Mouse (Mus musculus) megakaryocyte, embryonic 14.5 days (primary cell): ENCODE measurements around the gene Zdhhc14. TPM values are rescaled to one million over a fixed set of nuclear protein-coding genes. Genes with fewer than 3 reads are reported as not detected.

Experiments
- H3K27me3 ChIP-seq: replicated peaks from 2 replicates; pipeline ENCODE3; 2012; ENCODE audit warnings: inconsistent platforms
- H3K36me3 ChIP-seq: replicated peaks from 2 replicates; pipeline ENCODE3; 2012; ENCODE audit warnings: low read length, inconsistent platforms, mixed read lengths
- H3K4me1 ChIP-seq: 2 replicates; pipeline ENCODE4 v1.6.1; 2012; ENCODE audit warnings: inconsistent platforms
- H3K4me3 ChIP-seq: replicated peaks from 2 replicates; pipeline ENCODE3; 2012; ENCODE audit warnings: moderate library complexity, mild to moderate bottlenecking, inconsistent platforms
- H3K9me3 ChIP-seq: 2 replicates; pipeline ENCODE4 v1.6.1; 2012; ENCODE audit warnings: inconsistent platforms
- FLI1 ChIP-seq: IDR thresholded peaks from 2 replicates; pipeline ENCODE4 v1.6.1; 2012; ENCODE audit warnings: low read length, inconsistent platforms, mixed read lengths
- GATA1 ChIP-seq: IDR thresholded peaks from 3 replicates; pipeline ENCODE4 v1.6.1; 2012; ENCODE audit warnings: mixed read lengths, low read length, inconsistent platforms, borderline replicate concordance
- polyA plus RNA-seq: library from polyadenylated mRNA; stranded (reverse); fragments of >175 nt; gene quantifications from 2 replicates; pipeline ENCODE4 v1.2.3, GENCODE M21; 2012; ENCODE audit warnings: low replicate concordance; ENCODE audit not compliant: insufficient read depth

The Zdhhc14 gene
- polyA plus RNA-seq, 1 experiment = 8.5 TPM

DNA sequence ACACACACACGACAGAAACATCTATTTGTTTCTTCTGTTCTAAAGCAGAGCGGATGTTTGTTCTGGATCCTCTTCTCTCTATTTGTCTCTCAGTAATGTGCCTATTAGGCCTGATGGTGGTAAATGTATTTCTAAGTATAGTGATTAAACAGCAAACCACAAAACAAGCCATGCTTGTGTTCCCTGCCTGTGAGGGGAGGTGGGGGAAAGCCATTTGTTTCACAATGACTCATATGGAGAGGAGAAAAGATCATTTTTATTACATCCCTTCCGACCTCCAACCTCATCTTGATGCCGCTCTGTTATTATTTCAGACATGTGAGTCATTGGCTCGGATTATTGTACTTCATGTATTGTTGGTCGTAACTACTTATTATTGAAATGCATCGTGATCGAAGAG, 149.1 kb downstream of the Zdhhc14 start:
- H3K27me3 ChIP-seq = peaks cover 7% of the 10 kb centered on the region
- peaks cover 6% of the 10 kb centered on the region; the same call in 1 of the 2 replicates for H3K4me1 ChIP-seq
- H3K9me3 ChIP-seq = no peaks in the 10 kb centered on the region
- H3K4me3 ChIP-seq = no peak overlapping the region
- no peak for TF ChIP-seq FLI1
- TF ChIP-seq GATA1 = no peak
- no peaks in the 10 kb centered on the region for H3K36me3 ChIP-seq

GRCm38 (mm10) chr17:5642918-5643721, 150.8 kb downstream of the Zdhhc14 start:
- Histone ChIP-seq H3K27me3 (peaks cover 11% of the 10 kb centered on the region), H3K4me3 (no peak overlapping the region), H3K36me3 (no peaks in the 10 kb centered on the region), H3K4me1 (no peaks in the 10 kb centered on the region), H3K9me3 (no peaks in the 10 kb centered on the region)
- TF ChIP-seq GATA1 (no peak), FLI1 (no peak)

DNA sequence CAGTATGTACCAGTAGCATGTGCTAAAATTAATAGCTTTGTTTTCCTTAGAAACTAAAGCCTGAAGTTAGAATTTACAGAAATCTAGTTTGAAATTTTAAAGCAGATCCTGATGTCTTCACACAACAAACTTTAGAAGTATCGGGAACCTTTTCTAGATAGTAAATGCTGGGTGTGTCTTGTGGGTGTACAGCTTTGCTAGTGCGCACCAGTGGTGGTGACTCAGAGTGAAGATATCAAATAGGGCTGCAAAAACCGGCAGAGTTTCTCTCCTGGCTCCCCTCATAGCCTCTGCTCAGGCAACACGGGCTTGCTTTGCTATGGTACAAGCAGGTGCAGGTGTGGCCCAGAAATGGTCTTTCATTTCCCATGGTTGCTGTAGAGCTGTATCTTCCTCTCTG, 157.8 kb downstream of the Zdhhc14 start:
- TF ChIP-seq FLI1 (no peak), GATA1 (no peak)
- H3K36me3 ChIP-seq = no peaks in the 10 kb centered on the region
- peaks cover 7% of the 10 kb centered on the region; the same call in 1 of the 2 replicates for H3K4me1 ChIP-seq
- H3K4me3 ChIP-seq = no peak overlapping the region
- peaks cover 11% of the 10 kb centered on the region for H3K27me3 ChIP-seq
- H3K9me3 ChIP-seq = no peaks in the 10 kb centered on the region

GRCm38 (mm10) chr17:5650642-5651041, 158.3 kb downstream of the Zdhhc14 start:
- peaks cover 11% of the 10 kb centered on the region for H3K27me3 ChIP-seq
- H3K4me3 ChIP-seq = no peak overlapping the region
- H3K4me1 ChIP-seq = peaks cover 7% of the 10 kb centered on the region; the same call in 1 of the 2 replicates
- H3K9me3 ChIP-seq = no peaks in the 10 kb centered on the region
- no peaks in the 10 kb centered on the region for H3K36me3 ChIP-seq
- TF ChIP-seq FLI1 (no peak), GATA1 (no peak)

DNA sequence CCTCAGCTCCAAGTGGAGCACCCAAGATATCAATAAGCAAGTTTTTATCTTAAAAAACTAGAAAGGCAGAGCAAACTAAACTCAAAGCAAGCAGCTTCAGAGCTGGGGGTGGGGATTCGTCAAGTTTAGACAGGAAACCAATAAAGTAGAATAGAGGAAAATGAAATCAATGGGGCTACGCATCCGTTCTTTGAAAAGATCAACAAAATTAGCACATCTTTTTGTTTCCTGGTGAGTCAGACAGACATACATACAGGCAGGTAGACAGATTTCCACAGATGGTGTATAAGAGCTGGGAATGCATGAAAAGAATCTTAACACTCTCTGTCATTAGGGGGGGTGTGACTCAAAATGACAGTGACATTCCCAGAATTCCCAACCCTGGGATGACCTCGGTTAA, 159.2 kb downstream of the Zdhhc14 start:
- no peak overlapping the region for H3K4me3 ChIP-seq
- H3K4me1 ChIP-seq = peaks cover 7% of the 10 kb centered on the region; the same call in 1 of the 2 replicates
- peaks cover 8% of the 10 kb centered on the region for H3K27me3 ChIP-seq
- H3K9me3 ChIP-seq = no peaks in the 10 kb centered on the region
- TF ChIP-seq GATA1 = no peak
- TF ChIP-seq FLI1 = no peak
- H3K36me3 ChIP-seq = no peaks in the 10 kb centered on the region

DNA sequence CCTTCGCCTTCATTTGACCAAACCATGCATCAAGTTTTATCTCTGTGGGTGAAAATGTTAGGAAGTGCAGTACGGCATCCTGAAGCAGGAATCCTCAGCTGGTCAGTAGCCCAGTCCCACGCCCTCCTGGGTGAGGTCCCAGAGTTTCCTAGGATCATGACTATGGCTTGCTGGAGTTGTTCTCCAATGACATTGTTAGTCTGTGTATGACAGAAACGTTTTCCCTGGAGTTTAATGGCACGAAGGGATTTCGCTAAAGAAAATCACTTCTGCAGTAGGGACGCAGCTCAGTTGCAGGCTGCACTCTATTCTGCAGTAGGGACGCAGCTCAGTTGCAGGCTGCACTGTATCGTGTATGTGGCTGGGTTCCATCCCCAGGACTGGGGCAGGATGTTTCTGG, 161.6 kb downstream of the Zdhhc14 start:
- peaks cover 7% of the 10 kb centered on the region; the same call in 1 of the 2 replicates for H3K4me1 ChIP-seq
- no peak overlapping the region for H3K4me3 ChIP-seq
- TF ChIP-seq FLI1 (no peak), GATA1 (no peak)
- no peaks in the 10 kb centered on the region for H3K9me3 ChIP-seq
- H3K27me3 ChIP-seq = peaks cover 8% of the 10 kb centered on the region
- H3K36me3 ChIP-seq = no peaks in the 10 kb centered on the region

DNA sequence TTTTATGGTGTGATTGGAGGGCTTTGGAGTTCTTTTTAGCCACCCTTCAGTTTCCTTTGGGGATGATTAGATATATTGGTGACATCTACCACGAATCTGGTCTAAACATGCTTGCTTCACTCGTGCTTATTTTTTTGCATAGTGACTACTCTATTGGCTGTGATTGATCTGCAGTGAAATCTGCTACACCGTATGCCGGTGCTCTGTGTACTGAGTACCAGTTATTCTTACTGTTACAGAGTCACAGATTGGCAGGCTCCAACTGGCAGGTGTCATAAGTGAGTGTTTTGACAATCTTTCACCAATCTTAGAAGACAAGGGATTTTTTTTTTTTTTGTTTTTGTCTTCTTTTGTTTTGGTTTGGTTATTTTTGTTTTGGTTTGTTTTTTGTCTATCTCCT, 163.2 kb downstream of the Zdhhc14 start:
- Histone ChIP-seq H3K27me3 (peaks cover 6% of the 10 kb centered on the region), H3K9me3 (no peaks in the 10 kb centered on the region), H3K4me3 (no peak overlapping the region), H3K36me3 (no peaks in the 10 kb centered on the region), H3K4me1 (peaks cover 3% of the 10 kb centered on the region; the same call in 1 of the 2 replicates)
- TF ChIP-seq GATA1 = no peak
- TF ChIP-seq FLI1 = no peak

DNA sequence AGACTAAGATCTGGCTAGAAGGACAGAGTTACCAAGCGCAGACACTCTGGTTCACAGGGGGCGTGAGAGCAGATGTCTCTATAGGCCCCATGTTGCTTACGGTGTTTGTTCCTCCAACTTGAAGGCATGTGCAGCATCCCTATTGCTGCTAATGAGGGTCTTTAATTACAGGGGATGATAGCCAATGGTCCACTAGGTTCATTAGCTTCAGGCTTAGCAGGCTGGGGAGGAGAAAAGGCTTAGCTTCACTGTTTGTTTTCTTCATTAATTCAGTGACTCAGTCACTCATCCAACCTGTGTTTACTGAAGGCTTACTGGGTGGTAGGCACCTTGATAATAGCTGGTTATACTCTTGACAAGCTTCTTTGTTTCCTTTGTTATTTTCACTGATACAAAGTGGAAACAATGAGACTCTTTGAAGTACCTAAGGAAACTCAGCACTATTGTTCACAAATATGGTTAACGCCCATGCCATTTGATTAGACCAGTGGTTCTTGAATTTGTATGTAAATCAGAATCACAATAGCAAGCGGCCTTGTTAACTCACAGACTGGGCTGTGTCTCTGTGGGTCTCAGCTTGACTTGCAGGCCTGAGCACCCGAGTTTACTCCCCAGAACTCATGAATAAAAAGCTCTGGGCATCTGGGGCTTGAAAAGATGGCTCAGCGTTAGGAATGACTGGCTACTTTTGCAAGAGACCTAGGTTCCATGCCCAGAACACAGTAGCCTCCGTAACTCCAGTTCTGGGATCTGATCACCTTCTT, 168.1 kb downstream of the Zdhhc14 start:
- H3K4me3 ChIP-seq = no peak overlapping the region
- no peaks in the 10 kb centered on the region for H3K9me3 ChIP-seq
- H3K36me3 ChIP-seq = no peaks in the 10 kb centered on the region
- peaks cover under 1% of the 10 kb centered on the region; the same call in 1 of the 2 replicates for H3K4me1 ChIP-seq
- H3K27me3 ChIP-seq = peaks cover 16% of the 10 kb centered on the region
- TF ChIP-seq FLI1 (no peak), GATA1 (no peak)

GRCm38 (mm10) chr17:5666652-5667051, 174.3 kb downstream of the Zdhhc14 start:
- Histone ChIP-seq H3K27me3 (peaks cover 13% of the 10 kb centered on the region), H3K9me3 (peaks cover 4% of the 10 kb centered on the region), H3K4me1 (peaks cover 12% of the 10 kb centered on the region; the same call in 1 of the 2 replicates), H3K4me3 (no peak overlapping the region), H3K36me3 (no peaks in the 10 kb centered on the region)
- TF ChIP-seq FLI1 (no peak), GATA1 (no peak)

DNA sequence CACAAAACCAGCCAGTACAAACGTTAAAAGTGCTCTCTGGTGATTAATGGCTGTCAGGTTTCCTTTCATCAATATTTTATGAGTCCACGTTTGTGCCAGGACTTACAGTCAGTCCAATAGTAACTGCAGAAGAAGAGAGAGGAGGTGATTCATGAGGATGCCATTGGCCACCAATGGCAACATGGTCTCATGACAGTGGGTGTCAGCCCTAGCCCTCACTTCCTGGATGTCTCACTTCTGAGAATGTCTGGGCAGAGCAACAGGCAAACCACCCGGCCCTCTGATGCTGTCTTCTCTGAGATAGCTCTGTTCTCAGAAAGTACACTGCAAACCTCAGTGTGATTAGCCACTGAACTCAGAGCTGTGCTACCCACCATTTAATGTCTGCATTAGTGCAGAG, 176.1 kb downstream of the Zdhhc14 start:
- Histone ChIP-seq H3K27me3 (peaks cover 13% of the 10 kb centered on the region), H3K9me3 (peaks cover 12% of the 10 kb centered on the region), H3K4me3 (no peak overlapping the region), H3K4me1 (peaks cover 16% of the 10 kb centered on the region; the same call in 1 of the 2 replicates), H3K36me3 (no peaks in the 10 kb centered on the region)
- TF ChIP-seq FLI1 (no peak), GATA1 (no peak)
